Mouse (Mus musculus) gastrocnemius, adult 2 months (tissue): ENCODE data around the gene Msmp. TPM values are rescaled to one million over a fixed set of nuclear protein-coding genes. Genes with fewer than 3 reads are reported as not detected.

Experiments used
- DNase-seq: peaks from one replicate; pipeline ENCODE4 v3.0.0; 2022
- H3K27ac ChIP-seq: fragments of 200-600 bp; 2 replicates; pipeline ENCODE4 v1.8.1; 2022; ENCODE audit warnings: mild to moderate bottlenecking
- H3K4me3 ChIP-seq: fragments of 200-600 bp; 2 replicates; pipeline ENCODE4 v1.8.1; 2022; ENCODE audit warnings: mild to moderate bottlenecking, moderate library complexity
- CTCF ChIP-seq: fragments of 200-600 bp; IDR thresholded peaks from 2 replicates; pipeline ENCODE4 v1.8.1; 2022; ENCODE audit warnings: antibody characterized with exemption, mild to moderate bottlenecking, moderate library complexity
- intact Hi-C: fragments of 180-260 bp; cut with DNase I; formaldehyde crosslinking; loops from one replicate; pipeline ENCODE4 v1.15.1; 2025
- total RNA-seq, 2 experiments: library from RNA; stranded (reverse); gene quantifications; 2 replicates each; pipeline ENCODE4 v1.2.3; 2021

Msmp gene
- total RNA-seq, 2 experiments from 2014 or later = 0.45 TPM; not detected in 1

DNA sequence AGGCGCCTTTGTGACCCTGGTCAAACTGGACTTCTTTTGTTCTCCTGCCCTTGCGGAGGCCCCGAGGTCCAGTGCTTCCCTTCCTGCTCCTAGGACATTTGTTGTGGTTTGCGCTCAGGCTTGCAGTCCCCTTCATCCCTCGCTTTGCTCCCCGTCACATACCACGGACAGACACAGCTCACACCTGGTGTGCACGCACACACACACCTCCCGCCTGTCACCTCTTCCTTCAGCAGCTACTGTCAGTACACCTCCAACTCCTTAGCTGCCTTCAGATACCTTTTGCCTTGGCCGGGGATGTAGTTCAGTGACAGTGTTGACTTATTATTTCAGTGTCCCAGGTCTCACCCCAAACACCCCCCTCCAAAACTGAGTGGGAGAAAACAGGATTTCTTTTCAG is 1.4 kb upstream of the Msmp start:
- no peak overlapping the region for H3K4me3 ChIP-seq
- no peak for DNase-seq
- peak overlapping the region; percentile 81 for H3K27ac ChIP-seq
- intact Hi-C loops = no loop called here
- TF ChIP-seq CTCF = no peak

GRCm38 (mm10) chr4:43583421-43583820 is 873 bp downstream of the Msmp start:
- no peak for TF ChIP-seq CTCF
- Histone ChIP-seq H3K4me3 (no peak overlapping the region), H3K27ac (peak overlapping the region; percentile 71)
- DNase-seq = no peak
- intact Hi-C loops = no loop called here

DNA sequence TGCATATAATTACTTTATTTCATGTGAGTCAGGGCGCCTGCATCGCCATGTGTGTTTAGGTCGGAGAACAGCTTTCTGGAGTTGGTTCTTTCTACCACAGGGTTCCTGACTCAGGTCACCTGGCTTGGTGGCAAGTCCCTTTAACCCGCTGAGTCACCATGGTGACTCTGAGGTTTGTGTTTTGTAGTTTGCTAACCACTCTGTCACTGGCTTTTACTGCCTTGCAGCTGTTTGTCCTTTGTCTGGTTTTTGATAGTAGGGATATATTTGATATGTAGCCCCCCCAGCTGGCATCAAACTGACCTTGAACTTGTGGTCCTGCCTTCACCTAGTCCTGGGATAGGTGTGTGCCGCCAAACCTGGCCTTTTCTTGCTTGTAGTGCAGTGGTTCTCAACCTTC is 2.1 kb downstream of the Msmp start:
- Histone ChIP-seq H3K27ac (no peak overlapping the region), H3K4me3 (no peak overlapping the region)
- no peak for DNase-seq
- no peak for TF ChIP-seq CTCF
- intact Hi-C loops = no loop called here

DNA sequence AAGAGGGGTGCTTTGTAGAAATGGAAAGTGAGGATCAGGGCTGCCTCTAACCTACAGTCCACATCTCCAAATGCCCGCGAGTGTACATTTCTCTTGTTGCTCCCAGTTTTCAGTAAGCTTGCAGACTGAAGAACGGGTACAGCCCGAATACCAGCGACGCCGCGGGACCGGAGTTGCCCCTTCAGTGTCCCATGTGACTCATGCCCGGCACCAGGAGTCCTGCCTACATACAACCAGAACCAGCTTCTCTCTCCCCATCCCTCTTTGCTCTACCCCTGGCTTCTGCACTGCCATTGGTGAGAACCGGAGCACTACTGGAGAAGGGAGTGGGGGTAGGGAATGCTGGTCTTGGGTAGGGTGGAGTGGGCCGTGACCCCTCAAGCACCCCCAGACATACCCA is 2.9 kb downstream of the Msmp start:
- no peak for TF ChIP-seq CTCF
- Histone ChIP-seq H3K27ac (no peak overlapping the region), H3K4me3 (no peak overlapping the region)
- DNase-seq = no peak
- intact Hi-C loops = no loop called here

DNA sequence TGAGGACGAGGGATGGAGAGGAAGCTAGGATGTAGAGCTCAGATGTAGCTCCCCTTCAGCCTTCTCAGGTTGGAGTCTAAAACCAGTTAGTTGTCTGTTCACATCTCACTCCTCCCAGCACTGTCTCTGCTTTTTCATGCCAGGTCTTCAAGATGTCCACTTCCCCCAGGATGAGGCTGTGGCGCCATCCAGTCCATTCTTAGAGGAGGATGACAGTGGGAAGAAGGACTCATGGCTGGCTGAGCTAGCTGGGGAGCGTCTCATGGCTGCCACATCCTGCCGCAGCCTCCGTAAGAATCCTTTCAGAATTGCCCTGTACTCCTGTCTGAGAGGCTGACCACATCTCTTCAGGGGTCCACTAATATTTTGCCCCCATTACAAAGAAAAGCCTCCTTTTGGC is 3.6 kb downstream of the Msmp start:
- intact Hi-C loops = no loop called here
- no peak for DNase-seq
- no peak for TF ChIP-seq CTCF
- H3K27ac ChIP-seq = no peak overlapping the region
- no peak overlapping the region for H3K4me3 ChIP-seq

DNA sequence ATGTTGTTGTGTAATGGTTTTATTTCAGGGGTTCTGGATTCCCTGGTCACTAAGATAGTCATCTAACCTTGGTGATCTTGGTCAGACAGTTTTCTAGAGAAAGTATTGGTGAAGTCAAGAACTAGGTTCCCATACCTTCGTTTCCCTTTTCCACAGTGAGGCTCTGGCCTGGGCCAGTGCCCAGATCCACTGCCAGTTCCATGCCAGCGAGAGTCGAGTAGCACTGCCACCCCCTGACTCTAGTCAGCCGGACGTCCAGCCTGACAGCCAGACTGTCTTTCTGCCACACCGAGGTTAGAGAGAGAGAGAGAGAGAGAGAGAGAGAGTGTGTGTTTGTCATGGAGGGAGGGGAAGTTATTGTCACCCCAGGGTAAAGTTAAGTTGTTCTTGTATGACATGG is 4.6 kb downstream of the Msmp start:
- DNase-seq = no peak
- intact Hi-C loops = loop anchor here (2.0 to 5.0 kb wide), 3 partner anchors 17 to 137 kb away; partner anchors contain the start of genes Creb3, Fam221b, Tesk1 and Tln1
- TF ChIP-seq CTCF = no peak
- no peak overlapping the region; the same call in 1 of the 2 replicates for H3K27ac ChIP-seq
- peak overlapping the region; percentile 96 for H3K4me3 ChIP-seq

DNA sequence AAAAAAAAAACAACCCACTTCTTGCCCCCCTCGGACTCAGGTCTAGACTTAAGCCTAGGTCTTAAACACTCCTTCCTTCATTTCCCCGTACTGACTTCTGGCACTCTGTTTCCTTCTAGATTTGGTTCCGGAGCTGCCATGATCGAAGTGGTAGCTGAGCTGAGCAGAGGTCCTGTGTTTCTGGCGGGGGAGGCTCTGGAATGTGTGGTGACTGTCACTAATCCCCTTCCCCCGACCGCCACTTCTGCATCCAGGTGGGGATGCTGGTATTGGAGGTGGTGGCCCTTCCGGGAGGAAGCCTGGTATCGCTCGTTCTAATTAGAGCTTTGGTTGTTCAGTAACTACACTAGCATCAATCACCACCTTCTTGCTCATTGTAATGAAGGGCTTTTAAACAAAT is 5.0 kb downstream of the Msmp start:
- no peak for DNase-seq
- intact Hi-C loops = loop anchor here (2.0 to 5.0 kb wide), 3 partner anchors 16 to 137 kb away; partner anchors contain the start of genes Creb3, Fam221b, Tesk1 and Tln1
- no peak for TF ChIP-seq CTCF
- Histone ChIP-seq H3K27ac (peak overlapping the region; percentile 98), H3K4me3 (peak overlapping the region; percentile 96)

GRCm38 (mm10) chr4:43578376-43579204 is 5.7 kb downstream of the Msmp start, which contains the start of the genes Rgp1 and Gba2:
Rgp1 (plus strand) TSS chr4:43578715.
Gba2 (minus strand) TSS chr4:43578873.
- Histone ChIP-seq H3K27ac (peak within 1 kb of the TSS; percentile 98), H3K4me3 (peak within 1 kb of the TSS; percentile 96)
- intact Hi-C loops = loop anchor here (2.0 to 5.0 kb wide), 3 partner anchors 16 to 136 kb away; partner anchors contain the start of genes Creb3, Fam221b, Tesk1 and Tln1
- peak; percentile 94 for DNase-seq
- no peak; the same call in 1 of the 2 replicates for TF ChIP-seq CTCF

DNA sequence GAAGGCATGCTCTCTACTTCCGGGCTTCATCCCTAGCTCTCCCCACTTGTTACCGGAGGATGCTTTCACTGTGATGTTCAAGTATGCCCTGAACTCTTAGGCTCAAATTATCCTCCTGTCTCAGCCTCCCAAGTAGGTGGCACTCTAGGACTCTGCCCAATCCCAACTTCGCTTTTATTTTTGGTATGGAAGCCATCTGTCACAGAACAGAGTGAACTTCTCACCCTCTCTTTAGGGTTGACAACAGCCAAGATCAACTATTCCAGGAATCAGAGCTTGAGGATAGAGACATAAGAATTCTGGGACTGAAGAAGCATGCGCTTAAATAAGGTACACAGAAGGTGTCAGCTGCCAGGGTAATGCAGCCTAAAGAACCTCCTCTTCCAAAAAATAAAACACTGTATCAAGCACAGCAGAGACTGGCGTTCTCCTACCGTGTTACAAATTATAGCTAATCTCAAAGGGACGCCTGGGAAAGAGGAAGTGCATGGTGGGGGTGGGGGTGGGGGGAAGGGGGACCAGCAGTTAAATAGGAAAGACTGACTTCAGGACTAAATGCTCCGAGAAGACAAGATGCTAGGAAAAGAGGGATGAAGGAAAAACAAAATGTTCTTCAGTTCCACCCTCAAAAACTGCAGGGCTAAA is 6.9 kb downstream of the Msmp start:
- H3K27ac ChIP-seq = peak overlapping the region; percentile 98
- no peak for DNase-seq
- intact Hi-C loops = loop anchor here (5.0 kb wide), 2 partner anchors 90 to 135 kb away; partner anchors contain the start of genes Fam221b, Tesk1 and Tmem8b
- H3K4me3 ChIP-seq = peak overlapping the region; percentile 96
- no peak for TF ChIP-seq CTCF

DNA sequence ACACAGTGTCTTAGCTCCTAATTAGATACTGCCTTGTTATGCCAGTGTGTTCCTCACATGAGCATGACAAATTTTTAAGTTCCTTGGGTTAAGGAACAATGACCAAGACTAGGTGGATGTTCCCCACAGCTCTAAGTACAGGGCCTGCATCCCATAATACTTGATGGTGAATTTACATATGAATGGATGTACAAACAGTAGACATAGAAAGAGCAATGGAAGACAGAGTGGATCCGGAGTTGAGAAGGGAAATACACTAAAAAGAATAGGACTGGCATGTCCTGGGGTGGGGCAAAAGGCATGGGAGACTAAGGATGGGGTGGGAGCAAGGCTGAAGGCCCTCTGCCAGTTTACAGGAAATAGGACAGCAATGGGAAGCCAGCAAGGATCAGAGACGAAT is 8.9 kb downstream of the Msmp start:
- Histone ChIP-seq H3K27ac (no peak overlapping the region), H3K4me3 (no peak overlapping the region)
- TF ChIP-seq CTCF = no peak
- intact Hi-C loops = loop anchor here (5.0 kb wide), 2 partner anchors 92 to 133 kb away; partner anchors contain the start of genes Fam221b, Tesk1 and Tmem8b
- DNase-seq = no peak

DNA sequence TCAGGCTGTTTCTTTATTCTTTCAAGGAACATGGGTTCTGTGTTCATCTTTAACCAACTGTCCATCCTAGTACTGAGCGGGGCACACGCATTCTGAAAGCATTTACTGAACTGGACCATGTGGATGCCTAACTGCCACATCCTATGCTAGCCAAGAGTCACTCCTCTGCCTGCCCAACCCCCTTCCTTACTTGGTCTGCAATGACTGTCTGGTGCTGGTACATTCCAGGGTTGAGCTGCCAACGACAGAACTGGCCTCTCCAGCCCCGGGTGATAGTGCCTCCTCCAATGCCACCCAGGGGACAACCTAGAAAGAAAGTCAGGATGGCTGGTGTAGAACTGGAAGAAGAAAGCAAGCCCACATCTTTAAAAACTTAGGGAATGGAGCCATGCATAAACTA is 10.7 kb downstream of the Msmp start:
- no peak for DNase-seq
- H3K27ac ChIP-seq = no peak overlapping the region
- H3K4me3 ChIP-seq = no peak overlapping the region
- intact Hi-C loops = no loop called here
- TF ChIP-seq CTCF = no peak

DNA sequence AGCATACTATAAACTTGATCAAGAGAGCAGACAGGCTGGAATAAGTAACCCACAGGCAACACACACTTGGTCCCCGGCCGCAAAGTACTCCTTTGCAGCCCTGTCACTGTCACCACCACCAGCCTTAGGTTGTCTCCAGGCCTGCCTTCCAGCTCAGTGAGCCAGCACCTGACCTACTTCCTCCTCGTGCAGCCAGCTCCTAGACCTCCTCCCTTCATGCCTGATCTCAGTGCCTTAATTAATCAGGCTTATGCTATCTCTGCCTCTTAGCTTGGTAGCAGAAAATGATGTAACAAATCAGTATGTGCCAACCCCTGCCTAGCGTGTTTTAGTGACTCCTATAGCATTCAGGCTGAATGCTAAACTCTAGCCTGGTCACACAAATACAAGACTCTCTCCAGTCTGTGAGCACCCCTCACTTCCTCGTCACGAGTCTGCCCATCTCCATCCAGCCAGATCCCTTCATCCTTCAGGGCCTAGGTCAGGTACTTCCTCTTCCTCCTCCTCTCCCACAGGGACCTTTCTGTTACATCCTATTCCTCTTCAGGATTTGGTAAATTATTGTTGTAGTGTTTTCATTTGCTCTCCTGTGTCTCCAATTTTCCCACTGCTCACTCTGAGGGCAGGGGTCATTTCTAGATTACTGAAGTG is 12.8 kb downstream of the Msmp start:
- intact Hi-C loops = no loop called here
- H3K27ac ChIP-seq = no peak overlapping the region
- DNase-seq = no peak
- H3K4me3 ChIP-seq = no peak overlapping the region
- no peak for TF ChIP-seq CTCF

DNA sequence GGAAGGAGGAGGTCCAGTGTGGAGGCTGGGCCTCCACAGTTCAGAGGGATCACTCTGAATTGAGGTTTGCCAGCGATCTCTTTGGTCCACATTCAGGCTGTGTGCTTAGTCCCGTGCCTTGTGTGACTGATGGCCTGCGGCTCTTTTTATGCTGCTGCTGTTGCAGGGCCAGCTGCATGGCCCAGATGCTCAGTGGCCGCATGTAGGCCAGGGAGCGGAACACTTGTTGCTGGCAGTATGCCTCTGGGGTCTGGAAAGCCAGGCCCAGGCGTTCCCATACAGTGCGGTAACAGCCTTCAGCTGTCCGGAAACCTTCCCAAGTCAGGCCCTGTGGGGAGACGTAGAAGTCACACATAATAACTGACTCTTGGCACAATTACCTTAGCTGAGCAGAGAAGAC is 17.2 kb downstream of the Msmp start:
- no peak overlapping the region for H3K4me3 ChIP-seq
- TF ChIP-seq CTCF = no peak
- no peak overlapping the region for H3K27ac ChIP-seq
- no peak for DNase-seq
- intact Hi-C loops = no loop called here
